Mouse (Mus musculus) stomach, postnatal 0 days (tissue): ENCODE data around the gene Ndp. TPM values are rescaled to one million over a fixed set of nuclear protein-coding genes. Genes with fewer than 3 reads are reported as not detected.

Experiments
- ATAC-seq: fragments of 200-750 bp; cut with Nextera tagmentation; 2 replicates; pipeline ENCODE4 v1.8.0; 2017; ENCODE audit not compliant: low FRiP score, low TSS enrichment
- DNase-seq: peaks from one replicate; pipeline ENCODE4 v3.0.0-alpha.2; 2016; ENCODE audit warnings: low spot score
- H3K27ac ChIP-seq: fragments of 300-500 bp; sonication (generic); replicated peaks from 2 replicates; pipeline ENCODE4 v1.5.1; 2014; ENCODE audit warnings: mild to moderate bottlenecking, control low read depth
- H3K27me3 ChIP-seq: fragments of 300-500 bp; sonication (generic); 2 replicates; pipeline ENCODE4 v1.6.1; 2014; ENCODE audit warnings: low read length; ENCODE audit not compliant: control insufficient read depth, insufficient read depth
- H3K36me3 ChIP-seq: fragments of 300-500 bp; sonication (generic); 2 replicates; pipeline ENCODE4 v1.6.1; 2014; ENCODE audit warnings: low read length, mixed read lengths; ENCODE audit not compliant: control insufficient read depth, insufficient read depth
- H3K4me1 ChIP-seq: fragments of 300-500 bp; sonication (generic); replicated peaks from 2 replicates; pipeline ENCODE4 v1.6.1; 2014; ENCODE audit warnings: antibody characterized with exemption; ENCODE audit not compliant: control insufficient read depth, insufficient read depth
- H3K4me2 ChIP-seq: fragments of 300-500 bp; sonication (generic); replicated peaks from 2 replicates; pipeline ENCODE4 v1.6.1; 2014; ENCODE audit warnings: low read depth, mild to moderate bottlenecking, control low read depth, moderate library complexity
- H3K4me3 ChIP-seq: fragments of 300-500 bp; sonication (generic); 2 replicates; pipeline ENCODE4 v1.5.1; 2014; ENCODE audit warnings: low read depth, low read length, control low read depth
- H3K9ac ChIP-seq: fragments of 300-500 bp; sonication (generic); 2 replicates; pipeline ENCODE4 v1.6.1; 2014; ENCODE audit warnings: mild to moderate bottlenecking, low read length, control low read depth, mixed read lengths
- H3K9me3 ChIP-seq: fragments of 300-500 bp; sonication (generic); 2 replicates; pipeline ENCODE4 v1.6.1; 2016; ENCODE audit warnings: low read length; ENCODE audit not compliant: control insufficient read depth
- CTCF ChIP-seq: IDR thresholded peaks from 2 replicates; pipeline ENCODE4 v1.5.1; 2016; ENCODE audit warnings: antibody characterized with exemption, low read depth, mild to moderate bottlenecking, moderate library complexity
- EP300 ChIP-seq: optimal IDR thresholded peaks from 2 replicates; pipeline ENCODE3; 2016; ENCODE audit warnings: antibody characterized with exemption
- WGBS: fragments of 180-500 bp; shearing (Covaris S2); extraction: QIAGEN DNeasy Blood & Tissue Kit; methylation state at CpG from one replicate; pipeline ENCODE4 v1.1.7; 2014; 5-methylcytosine and 5-hydroxymethylcytosine counted together
- polyA plus RNA-seq: library from polyadenylated mRNA; unstranded; fragments of >200 nt; fragmentation: Nextera tagmentation; extraction: Ambion mirVana; gene quantifications from 2 replicates; pipeline ENCODE4 v1.2.1, GENCODE M21; 2015

Gene Ndp
- 0.90 and 1.1 TPM in 2 replicates for polyA plus RNA-seq

DNA sequence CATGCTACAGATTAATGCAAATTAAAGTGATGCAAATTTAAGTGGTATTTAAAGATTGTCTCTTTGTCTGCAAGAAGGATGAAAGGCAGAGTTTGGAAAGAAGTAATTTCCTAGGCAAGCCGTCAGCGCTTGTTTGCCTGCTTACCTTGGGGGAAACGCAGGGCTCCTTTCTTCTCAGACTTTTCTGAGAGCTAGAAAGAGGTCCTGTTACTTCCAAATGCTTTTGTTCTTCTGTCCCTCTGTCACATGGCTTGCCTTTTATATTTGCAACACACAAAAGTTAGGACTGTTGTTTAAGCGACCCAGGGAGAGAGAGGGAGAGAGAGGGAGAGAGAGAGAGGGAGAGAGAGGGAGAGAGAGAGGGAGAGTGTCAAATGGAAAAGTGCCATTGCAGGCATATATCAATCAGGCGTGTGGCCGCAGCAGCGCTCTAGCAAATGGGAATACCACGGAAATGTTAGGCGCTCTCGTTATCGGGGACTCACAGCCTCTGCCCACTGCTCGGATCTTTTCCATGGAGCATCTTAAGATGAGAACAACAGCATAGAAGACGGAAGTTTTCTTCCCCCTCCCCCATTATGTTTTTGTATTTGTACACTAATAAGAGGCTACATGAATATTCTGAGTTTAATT is at the start of gene Ndp:
Ndp (minus strand) TSS at position 534 of the 633 bp plus-strand sequence.
- no peaks in the 10 kb centered on the region for H3K36me3 ChIP-seq
- H3K4me1 ChIP-seq, result no peaks in the 10 kb centered on the region
- H3K9ac ChIP-seq, result no peak within 1 kb of the TSS
- H3K27ac ChIP-seq, result no peak within 1 kb of the TSS
- TF ChIP-seq CTCF, result no peak
- no peak for TF ChIP-seq EP300
- H3K4me2 ChIP-seq, result peak within 1 kb of the TSS; percentile 43
- WGBS, result 26% methylated on average over 13 of the region's 13 CpGs
- DNase-seq, result no peak
- H3K4me3 ChIP-seq, result peak within 1 kb of the TSS; percentile 13; the same call in 1 of the 2 replicates
- no peaks in the 10 kb centered on the region for H3K9me3 ChIP-seq
- no peak for ATAC-seq
- H3K27me3 ChIP-seq, result no peaks in the 10 kb centered on the region

DNA sequence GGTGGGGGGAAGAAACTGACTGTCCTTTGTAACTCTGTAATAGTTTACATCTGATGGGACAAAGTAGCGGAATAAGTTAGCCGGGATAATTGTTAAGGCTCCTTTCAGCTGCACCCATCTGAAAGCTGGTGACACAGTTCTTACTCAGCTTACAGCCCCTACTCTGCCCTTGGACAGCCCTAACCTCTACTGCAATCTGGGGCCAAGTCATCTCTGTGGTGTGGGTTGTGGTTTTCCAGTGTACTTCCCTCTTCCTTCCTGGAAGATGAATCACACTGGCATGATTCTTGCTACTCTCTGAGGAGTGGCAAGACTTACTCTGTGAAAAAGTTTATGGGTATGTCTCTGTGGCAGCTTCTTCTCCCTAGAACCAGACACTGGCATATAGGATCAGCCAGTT is 43.2 kb upstream of the Ndp start:
- ATAC-seq, result no peak
- Histone ChIP-seq H3K27ac (no peak overlapping the region), H3K4me3 (no peak overlapping the region), H3K9me3 (no peaks in the 10 kb centered on the region), H3K36me3 (no peaks in the 10 kb centered on the region), H3K4me2 (no peak overlapping the region), H3K4me1 (no peaks in the 10 kb centered on the region), H3K9ac (no peak overlapping the region), H3K27me3 (no peaks in the 10 kb centered on the region)
- no peak for DNase-seq
- no peak for TF ChIP-seq EP300
- no peak for TF ChIP-seq CTCF
- WGBS, result 88% methylated on average over 2 of the region's 2 CpGs

DNA sequence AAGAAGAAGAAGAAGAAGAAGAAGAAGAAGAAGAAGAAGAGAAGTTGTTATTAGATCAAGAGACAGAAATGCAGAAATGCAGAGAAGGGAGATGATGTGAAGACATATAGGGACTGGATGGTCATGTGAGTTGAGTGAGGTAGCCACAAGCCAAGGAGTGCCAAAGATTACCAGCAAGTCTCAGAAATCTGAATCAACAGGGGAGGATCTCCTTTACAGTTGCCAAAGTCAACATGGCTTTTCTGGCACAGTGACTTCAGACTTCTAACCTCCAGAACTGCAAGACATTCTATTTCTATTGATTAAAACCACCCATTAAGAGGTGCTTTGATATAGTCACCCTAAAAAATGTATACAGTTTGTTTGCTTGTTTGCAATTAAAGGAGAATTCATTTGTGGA is 6.4 kb upstream of the Ndp start:
- Histone ChIP-seq H3K9me3 (no peaks in the 10 kb centered on the region), H3K4me3 (no peak overlapping the region), H3K4me2 (no peak overlapping the region), H3K27me3 (no peaks in the 10 kb centered on the region), H3K27ac (no peak overlapping the region), H3K4me1 (no peaks in the 10 kb centered on the region), H3K36me3 (no peaks in the 10 kb centered on the region), H3K9ac (no peak overlapping the region)
- DNase-seq (no peak), ATAC-seq (no peak)
- TF ChIP-seq CTCF (no peak), EP300 (no peak)

- Histone ChIP-seq H3K4me3 (no peak overlapping the region), H3K27ac (no peak overlapping the region), H3K4me2 (no peak overlapping the region), H3K27me3 (no peaks in the 10 kb centered on the region), H3K4me1 (no peaks in the 10 kb centered on the region), H3K36me3 (no peaks in the 10 kb centered on the region), H3K9me3 (no peaks in the 10 kb centered on the region), H3K9ac (no peak overlapping the region)
- no peak for ATAC-seq
- TF ChIP-seq CTCF (no peak), EP300 (no peak)
- 70% methylated on average over 1 of the region's 1 CpGs for WGBS
- DNase-seq, result no peak
Measured at GRCm38 (mm10) chrX:16913118-16913517, 1.5 kb upstream of the Ndp start.

DNA sequence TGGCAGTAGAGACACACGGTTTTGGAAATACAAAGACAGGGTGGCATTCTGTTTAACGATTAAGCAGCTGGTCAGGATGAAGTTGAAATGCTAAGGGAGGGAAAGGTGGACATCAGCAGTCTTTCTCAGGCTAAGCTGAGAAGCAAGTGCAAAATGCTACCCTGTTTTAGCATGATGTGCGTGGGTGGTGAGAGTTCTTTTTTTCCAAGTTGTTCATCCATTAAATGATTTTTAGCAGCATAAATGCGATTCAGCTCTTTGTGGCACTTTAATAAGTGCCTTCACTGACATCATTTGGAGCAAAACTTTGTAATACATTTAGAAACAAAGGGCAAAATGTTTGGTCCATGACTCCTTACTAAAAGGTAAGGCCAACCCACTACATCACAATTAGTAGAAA is 337 bp upstream of the Ndp start:
- no peak overlapping the region for H3K4me3 ChIP-seq
- no peaks in the 10 kb centered on the region for H3K9me3 ChIP-seq
- WGBS, result 53% methylated on average over 4 of the region's 4 CpGs
- no peak overlapping the region for H3K27ac ChIP-seq
- no peak overlapping the region for H3K4me2 ChIP-seq
- no peaks in the 10 kb centered on the region for H3K4me1 ChIP-seq
- H3K27me3 ChIP-seq, result no peaks in the 10 kb centered on the region
- no peaks in the 10 kb centered on the region for H3K36me3 ChIP-seq
- TF ChIP-seq CTCF (no peak), EP300 (no peak)
- DNase-seq, result no peak
- H3K9ac ChIP-seq, result no peak overlapping the region
- no peak for ATAC-seq

- H3K27ac ChIP-seq, result no peak overlapping the region
- H3K4me1 ChIP-seq, result no peaks in the 10 kb centered on the region
- WGBS, result 16% methylated on average over 18 of the region's 18 CpGs
Measured at GRCm38 (mm10) chrX:16910211-16911095, 1.1 kb downstream of the Ndp start.

More at GRCm38 (mm10) chrX:16910211-16911095, 1.1 kb downstream of the Ndp start:
- no peaks in the 10 kb centered on the region for H3K36me3 ChIP-seq
- TF ChIP-seq CTCF, result no peak
- no peak for TF ChIP-seq EP300
- no peaks in the 10 kb centered on the region for H3K27me3 ChIP-seq
- ATAC-seq (0 out of 2 replicates have a peak, but pooled peaks have one; percentile 56), DNase-seq (peak; percentile 15)
- peak overlapping the region; percentile 43 for H3K4me2 ChIP-seq
- H3K9ac ChIP-seq, result no peak overlapping the region
- H3K4me3 ChIP-seq, result 0 out of 2 replicates have a peak overlapping the region, but pooled peaks have one; percentile 13
- H3K9me3 ChIP-seq, result no peaks in the 10 kb centered on the region
